Mouse (Mus musculus): ENCODE data around the gene Mrgbp. TPM values are rescaled to one million over a fixed set of nuclear protein-coding genes. Genes with fewer than 3 reads are reported as not detected.

Gene Mrgbp
- 18.8 and 33.1 TPM in 2 replicates for polyA plus RNA-seq (2012; rRNA removed; ENCODE audit: low replicate concordance)

GRCm38 (mm10) chr2:180581002-180581401, at the start of gene Mrgbp:
Mrgbp (plus strand) TSS chr2:180581304.

GRCm38 (mm10) chr2:180589123-180589831, 8.2 kb downstream of the Mrgbp start, which contains the start of gene Ogfr:
Ogfr (plus strand) TSS chr2:180589245.

GRCm38 (mm10) chr2:180597490-180597889, 16.4 kb downstream of the Mrgbp start, which contains the start of gene Col9a3:
Col9a3 (plus strand) TSS chr2:180597790.

Other genes starting within 250 kb of the Mrgbp start
- gene Gata5, start 246.6 kb upstream of the Mrgbp start, polyA plus RNA-seq (2012; rRNA removed; ENCODE audit: low replicate concordance), result 0.64 and 2.2 TPM in 2 replicates
- 0.57 and 3.6 TPM in 2 replicates for gene Slco4a1, start 125.1 kb upstream of the Mrgbp start, polyA plus RNA-seq (2012; rRNA removed; ENCODE audit: low replicate concordance)
- gene Ntsr1, start 81.3 kb upstream of the Mrgbp start, polyA plus RNA-seq (2012; rRNA removed; ENCODE audit: low replicate concordance), result not detected in 2 replicates
- gene Ogfr, start 7.9 kb downstream of the Mrgbp start, polyA plus RNA-seq (2012; rRNA removed; ENCODE audit: low replicate concordance), result 39.2 and 73.1 TPM in 2 replicates
- 0.66 and 1.2 TPM in 2 replicates for gene Col9a3, start 16.5 kb downstream of the Mrgbp start, polyA plus RNA-seq (2012; rRNA removed; ENCODE audit: low replicate concordance)
- 0.05 TPM in 1 of 2 replicates, not detected in the other for gene Tcfl5, start 61.4 kb downstream of the Mrgbp start, polyA plus RNA-seq (2012; rRNA removed; ENCODE audit: low replicate concordance)
- gene Dido1, start 128.7 kb downstream of the Mrgbp start, polyA plus RNA-seq (2012; rRNA removed; ENCODE audit: low replicate concordance), result 23.7 and 23.9 TPM in 2 replicates
- 39.2 and 43.8 TPM in 2 replicates for gene Gid8, start 128.8 kb downstream of the Mrgbp start, polyA plus RNA-seq (2012; rRNA removed; ENCODE audit: low replicate concordance)
- gene Slc17a9, start 144.0 kb downstream of the Mrgbp start, polyA plus RNA-seq (2012; rRNA removed; ENCODE audit: low replicate concordance), result 4.8 and 5.5 TPM in 2 replicates
- not detected in 2 replicates for gene Bhlhe23, start 195.6 kb downstream of the Mrgbp start, polyA plus RNA-seq (2012; rRNA removed; ENCODE audit: low replicate concordance)

Measured in subcutaneous adipose tissue, adult 2 months (tissue).